Mouse (Mus musculus): ENCODE measurements around the gene Cd300c.
"Not testable (repeated sequence)": the region's sequence is repeated elsewhere in the genome, so short reads cannot be mapped to it uniquely, and the experiment has no call there.

Cd300c gene

DNA sequence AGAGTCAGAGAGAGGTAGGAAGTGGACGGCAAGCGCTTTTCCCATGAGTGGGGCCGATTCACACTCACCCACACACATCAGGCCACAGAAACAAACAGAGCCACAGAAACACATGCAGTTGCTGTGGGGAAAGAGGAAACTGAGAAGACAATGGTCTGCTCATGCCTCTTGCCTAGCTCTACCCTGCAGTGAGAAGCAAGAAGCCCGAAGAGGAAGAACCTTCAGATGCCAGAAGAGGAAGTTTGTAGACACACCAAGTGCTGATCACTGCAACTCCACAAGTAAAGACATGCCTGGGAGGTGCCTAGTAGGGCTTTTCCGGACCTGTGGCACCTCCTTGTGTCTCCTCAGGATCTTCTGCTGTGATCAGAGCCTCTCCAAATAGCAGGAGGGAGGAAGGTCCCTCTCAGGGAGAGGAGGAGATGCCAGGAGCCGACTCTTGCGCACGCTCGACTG is at the start of gene Cd300c:
TSS of gene Cd300c (minus strand) at position 406 of the 456 bp plus-strand sequence.
- DNase-seq, result no peak

DNA sequence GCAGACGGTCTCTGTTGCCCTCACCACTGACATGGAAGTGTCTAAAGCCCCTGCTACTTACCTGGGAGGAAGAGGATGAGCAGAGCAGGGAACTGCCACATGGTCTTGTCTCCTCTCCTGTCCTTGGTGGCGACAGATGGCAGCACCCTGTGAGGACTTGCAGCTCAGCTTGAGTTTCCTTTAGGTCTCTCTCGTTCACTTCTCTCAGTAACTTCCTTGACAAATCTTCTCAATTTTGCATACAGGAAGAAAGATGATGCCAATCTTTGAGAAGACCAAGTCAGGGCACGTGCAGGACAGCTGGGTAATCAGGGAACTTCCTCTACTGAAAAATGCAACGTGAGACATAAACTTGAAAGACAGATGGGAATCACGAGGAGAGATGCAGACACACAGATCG is 47.1 kb upstream of the Cd300c start, which contains the start of gene Cd300ld2:
TSS of gene Cd300ld2 (minus strand) at position 101 of the 400 bp plus-strand sequence.
- DNase-seq, result not testable (repeated sequence)

DNA sequence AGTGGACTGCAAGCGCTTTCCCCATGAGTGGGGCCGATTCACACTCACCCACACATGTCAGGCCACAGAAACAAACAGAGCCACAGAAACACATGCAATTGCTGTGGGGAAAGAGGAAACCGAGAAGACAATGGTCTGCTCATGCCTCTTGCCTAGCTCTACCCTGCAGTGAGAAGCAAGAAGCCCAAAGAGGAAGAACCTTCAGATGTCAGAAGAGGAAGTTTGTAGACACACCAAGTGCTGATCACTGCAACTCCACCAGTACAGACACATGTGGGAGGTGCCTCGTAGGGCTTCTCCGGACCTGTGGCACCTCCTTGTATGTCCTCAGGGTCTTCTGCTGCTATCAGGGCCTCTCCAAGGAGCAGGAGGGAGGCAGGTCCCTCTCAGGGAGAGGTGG is 35.1 kb upstream of the Cd300c start:
- DNase-seq, result no peak

DNA sequence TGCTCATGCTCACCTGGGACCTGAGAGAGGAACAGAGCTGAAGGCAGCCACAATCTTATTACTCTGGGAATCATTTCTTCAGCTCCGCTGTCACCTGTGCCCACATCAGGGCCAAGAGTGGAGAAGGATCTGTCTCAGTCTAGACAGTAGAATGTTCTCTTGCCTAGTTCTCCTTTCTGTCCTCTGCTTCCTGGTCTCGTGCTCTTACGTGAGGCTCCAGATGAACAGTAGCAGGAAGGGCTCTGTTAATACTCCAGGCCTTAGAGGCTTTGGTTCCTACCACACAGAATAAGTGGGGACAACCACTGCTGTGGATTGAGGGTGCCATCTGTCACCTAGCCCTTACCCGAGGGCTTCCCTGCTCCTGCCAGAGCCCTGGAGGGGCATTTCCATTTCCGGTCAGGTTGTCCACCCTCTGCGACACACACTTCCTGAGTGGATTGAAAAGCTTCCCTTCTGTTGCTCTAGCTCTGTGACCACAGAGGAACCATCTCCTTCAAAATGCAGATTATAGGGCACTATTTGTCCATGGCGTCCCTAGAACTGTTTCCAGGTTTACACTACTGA is 32.6 kb upstream of the Cd300c start, which contains the start of gene Cd300c2:
TSS of gene Cd300c2 (minus strand) at position 407 of the 567 bp plus-strand sequence.
- DNase-seq, result peak; percentile 18

DNA sequence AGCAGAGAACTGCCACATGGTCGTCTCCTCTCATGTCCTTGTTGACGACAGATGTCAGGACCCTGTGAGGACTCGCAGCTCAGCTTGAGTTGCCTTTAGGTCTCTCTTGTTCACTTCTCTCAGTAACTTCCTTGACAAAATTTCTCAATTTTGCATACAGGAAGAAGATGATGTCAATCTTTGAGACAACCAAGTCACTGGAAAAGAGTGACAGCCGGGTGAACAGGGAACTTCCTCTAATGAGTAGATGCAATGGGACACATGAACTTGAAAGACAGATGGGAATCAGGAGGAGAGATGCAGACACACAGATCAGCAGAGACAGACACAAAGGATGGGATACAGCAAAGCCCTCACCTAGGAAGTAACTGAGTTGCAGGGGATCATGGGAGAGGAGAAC is 20.8 kb upstream of the Cd300c start, which contains the start of gene Cd300ld:
TSS of gene Cd300ld (minus strand) at position 130 of the 400 bp plus-strand sequence.
- DNase-seq, result no peak

DNA sequence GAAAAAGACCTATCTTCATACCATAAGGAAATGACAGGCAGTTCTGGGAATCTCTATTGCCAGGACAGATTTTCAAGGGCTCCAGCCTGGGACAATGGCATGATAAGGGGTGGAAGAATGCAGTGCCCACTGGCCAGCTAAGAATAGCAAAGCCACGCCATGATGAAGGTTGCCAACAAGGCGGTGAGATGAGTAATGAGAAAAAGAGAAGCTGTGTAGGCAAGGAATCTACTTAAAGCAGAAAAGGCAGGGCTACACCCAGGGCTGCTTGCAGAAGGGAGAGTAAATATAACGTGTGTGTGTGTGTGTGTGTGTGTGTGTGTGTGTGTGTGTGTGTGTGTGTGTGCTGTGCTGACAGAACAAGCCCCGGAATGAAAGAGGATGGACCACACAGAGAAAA is 12.9 kb upstream of the Cd300c start:
- no peak for DNase-seq

DNA sequence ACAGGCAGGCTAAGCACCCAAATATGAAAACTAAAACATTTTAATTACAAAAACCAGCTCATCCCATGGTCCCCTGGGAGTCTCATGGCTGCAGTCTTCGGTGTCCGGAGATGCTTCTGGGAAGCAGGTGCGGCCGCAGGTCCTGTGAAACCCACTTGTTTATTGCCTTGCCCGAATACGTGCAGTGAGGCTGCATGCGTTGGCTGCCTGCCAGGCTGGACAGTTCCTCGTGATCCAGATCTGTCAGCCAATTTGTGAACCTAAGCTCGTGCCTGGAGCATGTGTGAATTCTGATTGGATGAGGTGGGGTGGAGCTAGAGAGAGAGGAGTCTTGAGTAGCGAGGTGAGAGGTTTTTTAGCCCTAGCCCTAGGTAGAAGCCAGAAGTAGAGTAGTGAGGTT is 3.8 kb upstream of the Cd300c start:
- no peak for DNase-seq

DNA sequence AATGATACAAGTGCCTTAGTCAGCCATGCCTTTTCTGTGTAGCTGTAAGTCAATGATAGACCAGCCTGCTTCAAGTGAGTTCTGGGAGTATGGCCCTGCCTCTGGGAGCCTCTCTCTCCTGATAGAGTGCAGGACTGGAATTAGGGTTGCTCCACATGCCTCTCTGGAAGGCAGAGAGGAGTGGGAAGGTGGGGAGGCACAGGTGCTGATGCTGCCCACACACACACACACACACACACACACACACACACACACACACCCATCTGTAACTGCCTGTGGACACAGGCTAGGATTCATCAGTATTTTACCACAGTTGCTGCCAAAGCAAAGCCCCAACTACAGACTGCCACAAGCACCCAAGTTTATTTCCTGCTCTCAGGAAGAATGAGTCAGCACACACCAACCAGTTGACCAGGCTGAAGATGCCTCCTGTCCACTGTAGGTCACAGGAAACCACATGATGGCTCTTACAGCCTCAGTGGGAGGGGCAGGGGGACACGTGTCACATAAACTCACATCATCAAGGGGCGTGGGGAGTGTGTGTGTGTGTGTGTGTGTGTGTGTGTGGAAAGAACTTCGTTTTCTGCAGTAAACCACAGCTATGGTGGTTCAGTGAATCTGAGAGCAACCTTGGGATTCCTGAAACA is 3.7 kb downstream of the Cd300c start:
- DNase-seq, result no peak

DNA sequence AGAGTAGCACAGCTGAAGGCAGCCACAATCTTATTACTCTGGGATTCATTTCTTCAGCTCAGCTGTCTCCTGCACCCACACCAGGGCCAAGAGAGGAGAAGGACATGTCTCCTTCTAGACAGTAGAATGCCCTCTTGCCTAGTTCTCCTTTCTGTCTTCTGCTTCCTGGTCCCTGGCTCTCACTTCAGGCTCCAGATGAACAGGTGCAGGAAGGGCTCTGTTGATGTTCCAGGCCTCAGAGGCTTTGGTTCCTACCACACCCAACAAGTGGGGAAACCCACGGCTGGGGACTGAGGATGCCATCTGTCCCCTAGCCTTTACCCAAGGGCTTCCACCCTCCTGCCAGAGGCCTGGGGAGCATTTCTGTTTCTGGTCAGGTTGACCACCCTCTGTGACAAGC is 8.6 kb downstream of the Cd300c start:
- no peak for DNase-seq

DNA sequence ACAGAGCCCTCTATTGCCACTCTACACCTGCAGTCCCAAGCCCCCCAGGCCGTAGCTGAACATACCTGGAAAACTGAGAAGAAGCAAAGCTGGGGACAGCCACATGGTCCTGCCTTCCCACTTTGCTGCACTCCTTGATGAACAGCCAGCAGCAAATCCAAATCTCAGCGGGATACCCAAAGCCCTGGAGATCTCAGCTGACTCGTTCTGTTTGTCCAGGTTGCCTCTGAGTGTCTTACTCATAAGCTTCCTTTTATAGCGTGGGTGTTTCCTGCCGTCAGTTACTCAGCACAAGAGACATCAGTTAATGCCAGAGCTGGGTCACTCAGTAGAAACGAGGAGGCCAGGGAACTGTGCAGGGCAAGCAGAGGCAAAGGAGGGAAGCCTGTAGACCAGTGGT is 34.8 kb downstream of the Cd300c start, which contains the start of gene Cd300lb:
TSS of gene Cd300lb (minus strand) at position 243 of the 400 bp plus-strand sequence.
- DNase-seq, result no peak

DNA sequence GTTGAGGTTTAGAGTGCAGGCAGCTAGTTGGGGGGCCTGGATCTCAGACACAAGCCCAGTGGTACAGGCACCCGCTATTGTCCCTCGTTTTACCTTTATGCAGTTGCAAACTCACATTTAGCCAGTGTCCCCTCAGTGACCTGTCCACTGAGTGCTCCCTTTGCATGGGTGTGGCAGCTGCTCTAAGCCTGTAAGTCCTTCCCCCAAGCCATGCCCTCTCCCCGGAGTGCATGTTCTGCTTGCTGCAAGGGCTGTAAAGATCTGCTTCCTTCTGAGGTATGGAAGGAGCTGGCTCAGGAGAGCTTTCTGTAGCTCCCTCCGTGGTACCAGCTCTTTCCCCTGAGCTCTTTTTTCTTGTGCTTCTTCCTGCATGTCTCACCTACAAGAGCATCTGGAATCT is 35.4 kb downstream of the Cd300c start:
- DNase-seq, result no peak

DNA sequence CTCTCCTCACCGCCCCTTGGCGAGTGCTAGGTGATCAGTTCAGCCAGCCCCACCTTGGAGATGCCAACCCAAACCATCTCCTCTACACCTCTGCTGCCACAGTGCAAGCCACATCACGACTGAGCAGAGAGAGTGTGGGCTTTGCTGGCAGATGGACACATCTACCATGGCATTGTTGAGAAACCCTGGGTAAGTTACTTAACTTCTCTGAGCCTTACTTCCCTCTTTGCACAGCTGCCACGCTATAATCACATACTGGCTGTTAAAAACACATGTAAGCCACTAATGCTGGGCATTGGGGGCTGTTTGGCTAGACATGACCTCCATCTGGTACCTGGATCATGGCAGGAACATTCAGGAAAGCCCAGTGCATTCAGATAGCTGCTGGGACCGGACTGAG is 37.9 kb downstream of the Cd300c start:
- DNase-seq, result no peak

DNA sequence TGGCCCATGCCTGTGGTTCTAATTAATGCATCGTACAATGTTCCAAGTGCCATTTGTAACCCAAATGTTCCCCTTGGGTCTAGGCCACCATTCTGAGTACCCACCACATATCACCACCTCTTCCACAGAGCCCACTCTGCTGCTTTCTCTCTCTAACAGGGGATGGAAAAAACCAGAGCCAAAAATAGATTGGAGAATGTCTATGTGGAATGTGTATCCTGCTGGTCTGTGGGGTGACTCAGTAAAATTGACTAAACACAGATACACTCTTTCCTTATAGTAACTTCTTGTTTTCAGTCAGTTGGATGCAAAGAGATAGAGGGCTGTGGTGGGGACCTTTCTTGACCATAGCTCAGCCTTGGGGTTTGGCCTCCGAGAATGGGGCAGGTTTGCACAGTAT is 39.4 kb downstream of the Cd300c start:
- no peak for DNase-seq

DNA sequence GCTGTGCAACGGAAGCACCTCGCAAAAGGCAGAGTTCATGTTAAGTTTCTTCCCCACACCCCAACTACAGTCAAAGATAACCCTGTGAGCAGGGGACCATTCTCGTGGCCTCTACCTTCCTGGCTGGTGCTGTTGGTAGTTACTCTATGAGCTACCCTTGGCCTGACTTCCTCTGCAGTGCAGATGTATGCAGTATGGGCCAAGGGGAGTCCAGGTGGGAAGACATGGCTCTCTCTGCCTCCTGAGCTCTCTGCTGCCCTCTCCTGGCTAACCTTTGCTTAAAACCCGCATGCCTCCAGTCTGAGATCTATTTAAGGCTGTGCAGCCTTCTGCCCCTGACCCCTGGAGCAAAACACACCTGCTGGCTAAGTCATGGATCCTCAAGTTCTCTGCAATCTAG is 45.0 kb downstream of the Cd300c start:
- no peak for DNase-seq

DNA sequence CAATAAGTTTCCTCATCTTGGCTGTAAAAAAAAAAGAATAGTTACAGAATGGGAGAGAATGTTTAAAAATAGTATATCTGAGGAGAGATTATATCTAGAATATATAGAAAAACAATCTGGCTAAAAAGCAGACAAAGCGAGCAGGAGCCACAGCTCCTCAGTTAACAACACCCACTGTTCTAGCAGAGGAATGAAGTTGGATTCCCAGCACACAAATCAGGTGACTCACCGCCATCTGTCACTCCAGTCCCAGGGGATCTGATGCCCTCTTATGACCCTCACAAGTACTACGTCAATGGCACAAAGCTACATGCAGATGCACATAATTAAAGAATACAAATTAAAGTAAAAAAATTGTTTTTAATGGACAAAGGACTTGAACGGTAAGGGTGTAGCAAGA is 46.5 kb downstream of the Cd300c start:
- DNase-seq, result peak; percentile 67

DNA sequence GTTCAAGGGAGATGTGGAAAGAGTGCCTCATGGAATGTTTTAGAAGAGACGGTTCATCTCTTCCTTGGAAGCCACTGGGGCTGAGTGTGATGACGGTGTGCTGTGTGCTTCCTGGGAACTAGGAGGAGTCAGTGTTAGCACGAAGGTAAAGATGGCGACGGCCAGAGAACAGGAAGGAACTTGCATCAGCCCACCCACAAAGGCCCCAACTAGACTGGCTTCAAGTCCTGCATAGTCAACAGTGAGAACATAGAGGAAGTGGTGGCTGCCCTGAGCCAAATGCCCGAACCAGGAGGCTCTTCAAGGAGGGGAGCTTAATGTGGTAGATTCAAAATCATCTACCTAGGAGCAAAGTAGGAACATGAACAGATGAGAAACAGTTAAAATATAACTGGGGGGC is 51.8 kb downstream of the Cd300c start:
- no peak for DNase-seq

DNA sequence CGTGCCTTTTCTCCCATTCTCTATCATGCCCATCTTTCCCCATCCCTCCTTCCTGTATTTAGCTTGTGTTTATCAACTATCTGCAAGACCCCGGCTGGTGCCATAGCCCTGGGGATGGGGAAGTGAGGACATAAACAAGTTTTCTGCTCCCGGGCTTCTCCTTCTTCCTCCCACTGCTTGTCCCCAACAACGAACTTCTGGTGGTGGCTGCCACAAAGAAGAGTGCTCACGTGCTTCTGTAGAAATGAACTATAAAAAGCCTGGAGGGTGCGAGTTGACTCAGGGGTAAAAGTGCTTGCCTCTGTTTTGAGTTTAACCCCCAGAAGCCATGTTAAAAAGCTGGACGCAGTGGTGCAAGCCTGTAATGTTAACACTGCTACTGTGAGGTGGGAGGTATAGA is 54.0 kb downstream of the Cd300c start:
- no peak for DNase-seq

DNA sequence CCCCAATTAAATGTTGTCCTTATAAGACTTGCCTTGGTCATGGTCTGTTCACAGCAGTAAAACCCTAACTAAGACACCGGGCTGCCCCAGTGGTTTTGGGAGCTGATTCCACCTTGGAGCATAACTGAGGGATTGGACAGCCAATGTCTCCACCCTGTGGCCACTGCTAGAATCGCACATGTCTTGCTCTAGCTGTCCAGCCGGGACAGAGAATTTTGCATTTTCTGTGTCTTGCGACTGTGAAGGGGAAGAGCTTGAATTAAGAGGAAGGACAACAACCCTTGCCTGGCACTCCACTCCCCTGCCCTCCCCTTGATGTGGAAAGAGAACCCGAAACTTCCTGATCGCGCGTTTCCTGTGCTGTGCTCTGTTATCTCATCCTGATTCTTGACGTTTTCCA is 56.1 kb downstream of the Cd300c start:
- DNase-seq, result peak; percentile 79

DNA sequence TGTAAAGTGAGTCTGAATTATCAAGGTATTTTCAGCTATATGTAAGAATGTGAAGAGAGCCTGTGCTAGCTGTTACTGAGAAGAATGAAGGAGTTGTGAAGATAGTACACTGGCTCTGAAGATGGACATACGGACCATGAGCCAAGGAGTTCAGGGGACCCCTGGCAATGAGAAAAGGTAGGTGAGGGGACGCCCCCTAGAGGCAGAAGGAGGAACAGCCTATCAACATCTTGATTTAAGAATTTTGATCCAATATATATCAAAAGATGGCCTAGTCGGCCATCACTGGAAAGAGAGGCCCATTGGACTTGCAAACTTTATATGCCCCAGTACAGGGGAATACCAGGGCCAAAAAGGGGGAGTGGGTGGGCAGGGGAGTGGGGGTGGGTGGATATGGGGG is 59.4 kb downstream of the Cd300c start:
- DNase-seq, result not testable (repeated sequence)

DNA sequence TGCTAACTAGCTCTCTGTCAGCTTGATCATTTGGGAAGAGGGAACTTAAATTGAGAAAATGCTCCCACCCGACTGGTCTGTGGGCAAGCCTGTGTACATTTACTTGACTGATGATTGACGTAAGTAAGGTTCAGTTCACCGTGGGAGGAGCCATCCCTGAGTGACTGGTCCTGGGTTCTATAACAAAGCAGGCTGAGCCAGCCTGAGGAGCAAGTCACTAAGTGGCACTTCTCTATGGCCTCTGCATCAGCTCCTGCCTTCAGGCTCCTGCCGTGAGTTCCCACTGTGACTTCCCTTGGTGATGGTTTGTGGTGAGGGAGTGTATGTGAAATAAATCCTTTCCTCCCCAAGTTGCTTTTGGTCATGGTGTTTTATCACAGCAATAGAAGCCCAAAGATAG is 60.9 kb downstream of the Cd300c start:
- DNase-seq, result no peak

DNA sequence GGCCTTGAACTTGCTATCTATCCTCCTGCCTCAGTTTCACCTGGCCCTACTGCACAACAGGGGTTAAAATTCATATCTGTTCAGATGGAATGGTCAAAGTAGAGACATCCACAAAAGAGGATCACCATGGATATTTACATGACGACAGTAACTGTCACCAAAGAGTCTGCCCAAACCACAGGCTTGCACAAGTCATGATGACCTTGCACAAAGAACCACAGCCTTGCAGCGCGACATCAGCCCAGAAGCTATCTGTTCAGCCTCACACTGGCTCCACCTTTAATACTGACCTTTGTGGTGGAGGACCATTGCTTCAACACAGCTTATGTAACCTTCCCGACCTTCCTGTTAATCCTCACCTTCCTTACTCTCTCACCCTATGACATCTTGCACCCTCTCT is 61.4 kb downstream of the Cd300c start:
- DNase-seq, result no peak

Data from cerebellum, adult 11 months (tissue).